ENCODE assay signal across 8 mouse cellular contexts in genomic region chr5:102481215-102482211, GRCm38 (mm10). TPM values are rescaled to one million over a fixed set of nuclear protein-coding genes. Genes with fewer than 3 reads are reported as not detected.
DNase-seq lines count a peak whose midpoint lies in the region; ATAC-seq and TF ChIP-seq lines count a peak whose summit lies in the region.

Gene Arhgap24 (plus strand): TSS chr5:102481391.

- under 1% methylated on average over 36 of the region's 44 CpGs for WGBS in hindbrain, embryonic 12.5 days

- H3K9me3 ChIP-seq in ES-Bruce4 (replicated peaks; ENCODE audit: control insufficient read depth, insufficient read depth, low read length, poor library complexity, severe bottlenecking): no peaks in the 10 kb centered on the region
- H3K9me3 ChIP-seq in hindbrain, embryonic 12.5 days (replicated peaks): no peaks in the 10 kb centered on the region

- TF ChIP-seq POLR2A in ES-Bruce4 (IDR thresholded peaks at IDR 0.05; ENCODE audit: insufficient read depth, low read length): no peak
- no peak for TF ChIP-seq POLR2A in bone marrow macrophage, adult 2 months (IDR thresholded peaks at IDR 0.05; ENCODE audit: borderline replicate concordance, low read depth, low read length)

- peak within 1 kb of the TSS; percentile 89 for H3K4me2 ChIP-seq in hindbrain, embryonic 12.5 days (replicated peaks)

- ATAC-seq in hindbrain, embryonic 12.5 days (ENCODE audit: low FRiP score): peak; percentile 88
- peak; percentile 83 for ATAC-seq in megakaryocyte, adult 5-6 weeks (ENCODE audit: poor library complexity, severe bottlenecking)

- no peak for TF ChIP-seq EP300 in ES-Bruce4 (IDR thresholded peaks at IDR 0.05; ENCODE audit: insufficient read depth, low read depth, low read length)

- no peak within 1 kb of the TSS for H3K27ac ChIP-seq in ES-Bruce4 (ENCODE audit: insufficient read depth, low read length)
- peak within 1 kb of the TSS; percentile 78 for H3K27ac ChIP-seq in bone marrow macrophage, adult 2 months (ENCODE audit: insufficient read depth, low read depth, low read length)
- H3K27ac ChIP-seq in hindbrain, embryonic 12.5 days: peak within 1 kb of the TSS; percentile 83

- no peaks in the 10 kb centered on the region; the same call in 1 of the 2 replicates for H3K27me3 ChIP-seq in ES-Bruce4 (ENCODE audit: control insufficient read depth, insufficient read depth, low read length, poor library complexity, severe bottlenecking)
- no peaks in the 10 kb centered on the region for H3K27me3 ChIP-seq in hindbrain, embryonic 12.5 days

- no peak for TF ChIP-seq CTCF in ES-Bruce4 (IDR thresholded peaks at IDR 0.05; ENCODE audit: low read depth, low read length)
- TF ChIP-seq CTCF in bone marrow macrophage, adult 2 months (IDR thresholded peaks at IDR 0.05; ENCODE audit: low read depth, low read length): no peak

- peak within 1 kb of the TSS; percentile 4 for H3K9ac ChIP-seq in ES-Bruce4 (ENCODE audit: low read depth, poor library complexity, severe bottlenecking)
- H3K9ac ChIP-seq in hindbrain, embryonic 12.5 days: peak within 1 kb of the TSS; percentile 69

- intact Hi-C loops in left cerebral cortex, postnatal 10 days (cut with DNase I): no loop called here

- no peaks in the 10 kb centered on the region for H3K4me1 ChIP-seq in ES-Bruce4 (ENCODE audit: control insufficient read depth, insufficient read depth, low read length)
- peaks cover 22% of the 10 kb centered on the region for H3K4me1 ChIP-seq in bone marrow macrophage, adult 2 months (ENCODE audit: control insufficient read depth, insufficient read depth, low read length)
- H3K4me1 ChIP-seq in hindbrain, embryonic 12.5 days: peaks cover 18% of the 10 kb centered on the region

- no peaks in the 10 kb centered on the region for H3K36me3 ChIP-seq in ES-Bruce4 (ENCODE audit: control insufficient read depth, insufficient read depth, low read length, poor library complexity, severe bottlenecking)
- no peaks in the 10 kb centered on the region for H3K36me3 ChIP-seq in hindbrain, embryonic 12.5 days

- H3K4me3 ChIP-seq in ES-Bruce4 (ENCODE audit: low read depth, low read length): peak within 1 kb of the TSS; percentile 40
- peak within 1 kb of the TSS; percentile 80 for H3K4me3 ChIP-seq in bone marrow macrophage, adult 2 months (ENCODE audit: insufficient read depth, low read length)
- peak within 1 kb of the TSS; percentile 52 for H3K4me3 ChIP-seq in hindbrain, embryonic 12.5 days

- peak; percentile 17 to 26 for DNase-seq in frontal cortex, postnatal 36 days (ENCODE audit: low spot score in 2 of 2)
- DNase-seq in left cerebral cortex, postnatal 10 days (ENCODE audit: extremely low spot score in 1 of 2, low spot score in 2 of 2): peak; percentile 11 to 61
- peak; percentile 10 to 31 for DNase-seq in right cerebral cortex, adult 2 months (ENCODE audit: low spot score in 2 of 2)
- DNase-seq in urinary bladder, postnatal 25 days (ENCODE audit: low spot score): peak; percentile 38

RNA-seq across cellular contexts. Expression of gene Arhgap24, which starts in this region (rescaled TPM):
- 2.0 and 2.1 TPM in 2 replicates for polyA plus RNA-seq in ES-Bruce4 (2011; ENCODE audit: insufficient read depth, insufficient read length, low read depth, missing spikeins)
- 1.6 and 1.7 TPM in 2 replicates for polyA plus RNA-seq in bone marrow macrophage, adult 2 months (2012; ENCODE audit: insufficient read depth, insufficient read length, missing spikeins)
- 10.1 and 10.6 TPM in 2 replicates for polyA plus RNA-seq in hindbrain, embryonic 12.5 days (2016; fragmentation: Nextera tagmentation; extraction: Ambion mirVana)
- total RNA-seq in left cerebral cortex, postnatal 10 days (2021): 1 to 10 TPM; 7.0 to 7.4 TPM
- 7.1 and 7.5 TPM in 2 replicates for total RNA-seq in megakaryocyte, adult 5-6 weeks (2015)
- total RNA-seq in megakaryocyte, adult 5-6 weeks (2017): 10.4 and 10.7 TPM in 2 replicates
